Comparison of ENCODE assay signal across 14 mouse cellular contexts in genomic region chr12:113313319-113313718, GRCm38 (mm10).
"Had no signal": no experiment of that assay in that cellular context is flagged by ENCODE, and none has a peak within 500 bp of the region (broad histone marks: within the 10 kb centered on the region; RNA-seq: fewer than 3 reads in every experiment).

No protein-coding gene starts in this region.

- DNase-seq: kidney, adult 11 months; left cerebral cortex, postnatal 4 days; lung, postnatal 4 days; retina, postnatal 1 day; right cerebral cortex, postnatal 4 days; thymus, adult 2 months; thymus, postnatal 25 days had no signal

- H3K4me1 ChIP-seq: limb, embryonic 15.5 days; liver, embryonic 12.5 days; midbrain, embryonic 15.5 days; neural tube, embryonic 13.5 days; stomach, embryonic 15.5 days had no signal

- H3K4me2 ChIP-seq: limb, embryonic 15.5 days; liver, embryonic 12.5 days; midbrain, embryonic 11.5 days; midbrain, embryonic 15.5 days; neural tube, embryonic 13.5 days; stomach, embryonic 15.5 days had no signal

- H3K9ac ChIP-seq: limb, embryonic 15.5 days; liver, embryonic 12.5 days; midbrain, embryonic 15.5 days; neural tube, embryonic 13.5 days; stomach, embryonic 15.5 days had no signal

- H3K4me3 ChIP-seq: limb, embryonic 15.5 days; liver, embryonic 12.5 days; midbrain, embryonic 15.5 days; neural tube, embryonic 13.5 days; stomach, embryonic 15.5 days had no signal

- H3K27me3 ChIP-seq: limb, embryonic 15.5 days; midbrain, embryonic 15.5 days; neural tube, embryonic 13.5 days; stomach, embryonic 15.5 days had no signal

- ATAC-seq: inflammation-experienced regulatory T-cells, adult 6 months; liver, embryonic 12.5 days; midbrain, embryonic 15.5 days had no signal

- H3K27ac ChIP-seq: limb, embryonic 15.5 days; liver, embryonic 12.5 days; midbrain, embryonic 15.5 days; neural tube, embryonic 13.5 days; stomach, embryonic 15.5 days had no signal

- H3K36me3 ChIP-seq: limb, embryonic 15.5 days; liver, embryonic 12.5 days; midbrain, embryonic 15.5 days; neural tube, embryonic 13.5 days; stomach, embryonic 15.5 days had no signal

- H3K9me3 ChIP-seq: limb, embryonic 15.5 days; liver, embryonic 12.5 days; midbrain, embryonic 15.5 days; neural tube, embryonic 13.5 days; stomach, embryonic 15.5 days had no signal
